Mouse (Mus musculus) kidney, adult 2 months (tissue): ENCODE results near the gene March1. TPM values are rescaled to one million over a fixed set of nuclear protein-coding genes. Genes with fewer than 3 reads are reported as not detected.
A peak's percentile ranks its signal among the peaks of the same experiment; 100 is the strongest.

Experiments used
- DNase-seq: peaks from one replicate; pipeline ENCODE4 v3.0.0; 2021
- H3K27ac ChIP-seq: fragments of 200-500 bp; 2 replicates; pipeline ENCODE4 v1.5.1; 2012; ENCODE audit warnings: low read depth, low read length, control low read depth, inconsistent platforms; ENCODE audit not compliant: insufficient read depth
- H3K27me3 ChIP-seq: fragments of 200-500 bp; replicated peaks from 2 replicates; pipeline ENCODE4 v1.6.1; 2012; ENCODE audit warnings: mild to moderate bottlenecking, moderate library complexity, low read length, inconsistent platforms; ENCODE audit not compliant: control insufficient read depth, insufficient read depth
- H3K36me3 ChIP-seq: fragments of 200-500 bp; 2 replicates; pipeline ENCODE4 v1.6.1; 2012; ENCODE audit warnings: mild to moderate bottlenecking, moderate library complexity, low read length, inconsistent platforms; ENCODE audit not compliant: control insufficient read depth, insufficient read depth
- H3K4me1 ChIP-seq: fragments of 200-500 bp; 2 replicates; pipeline ENCODE4 v1.6.1; 2011; ENCODE audit warnings: low read length; ENCODE audit not compliant: control insufficient read depth, insufficient read depth
- H3K4me3 ChIP-seq: fragments of 200-500 bp; 2 replicates; pipeline ENCODE4 v1.5.1; 2011; ENCODE audit warnings: mild to moderate bottlenecking, low read depth, low read length, control low read depth; ENCODE audit not compliant: insufficient read depth
- CTCF ChIP-seq: fragments of 200-500 bp; conservative IDR thresholded peaks from 2 replicates; pipeline ENCODE4 v1.5.1; 2011; ENCODE audit warnings: low read depth, mild to moderate bottlenecking, control low read depth, low read length, moderate library complexity, mixed read lengths; ENCODE audit not compliant: insufficient read depth, insufficient read length
- POLR2A ChIP-seq: fragments of 200-500 bp; IDR thresholded peaks from one replicate; pipeline ENCODE4 v1.6.1; 2011; ENCODE audit warnings: low read depth, low read length, control low read depth
- WGBS: fragments of 180-500 bp; shearing (Covaris S2); methylation state at CpG from one replicate; pipeline ENCODE4 v1.1.7; 2018; 5-methylcytosine and 5-hydroxymethylcytosine counted together
- polyA plus RNA-seq: library from polyadenylated mRNA; depleted of rRNA; stranded (reverse); fragments of >200 nt; gene quantifications from 2 replicates; pipeline ENCODE4 v1.2.3, GENCODE M21; 2012

The March1 gene
- polyA plus RNA-seq, 1 experiment = 1.6 TPM

DNA sequence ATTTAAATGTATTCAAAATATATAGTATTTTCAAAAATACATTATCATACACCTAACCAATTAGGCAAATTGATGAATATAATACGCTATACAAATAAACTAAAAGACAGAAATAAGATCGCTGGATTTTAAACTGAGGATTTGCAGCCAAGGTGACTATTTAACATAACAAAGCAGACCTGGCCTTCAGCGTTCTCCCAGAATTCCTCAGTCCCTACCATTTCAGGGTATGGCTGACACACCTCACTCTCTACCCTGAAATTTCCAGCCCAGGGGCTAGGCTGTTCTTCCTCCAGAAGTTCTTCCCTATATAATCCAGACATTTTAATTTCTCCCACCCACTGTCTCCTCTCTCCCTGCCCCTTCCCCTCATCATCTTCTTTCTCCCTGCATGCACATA, 870.9 kb downstream of the March1 start:
- Histone ChIP-seq H3K4me3 (no peak overlapping the region), H3K27ac (no peak overlapping the region), H3K27me3 (no peaks in the 10 kb centered on the region), H3K36me3 (no peaks in the 10 kb centered on the region), H3K4me1 (no peaks in the 10 kb centered on the region)
- DNase-seq = no peak
- whole genome bisulfite sequencing = 58% methylated on average over 3 of the region's 3 CpGs
- TF ChIP-seq POLR2A = no peak
- TF ChIP-seq CTCF = no peak

DNA sequence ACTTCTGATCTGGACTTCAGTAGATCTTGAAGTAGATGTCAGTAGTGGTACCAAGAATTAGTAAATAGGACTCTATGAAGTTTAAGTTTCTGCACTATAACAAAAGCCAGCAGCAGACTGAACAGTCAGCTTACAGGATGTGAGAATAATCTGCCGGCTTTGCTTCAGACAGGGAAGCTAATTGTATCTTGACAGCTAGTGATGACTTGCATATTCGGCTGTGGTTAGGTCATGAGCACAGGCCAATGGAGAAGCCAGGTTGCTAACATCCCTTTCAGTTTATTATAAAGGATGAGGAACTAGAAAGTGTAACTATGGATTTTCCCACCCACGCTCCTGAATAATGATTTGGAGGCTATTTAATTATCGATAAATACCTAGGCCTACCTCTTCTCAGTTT, 872.9 kb downstream of the March1 start:
- H3K4me1 ChIP-seq = no peaks in the 10 kb centered on the region
- H3K27me3 ChIP-seq = no peaks in the 10 kb centered on the region
- H3K4me3 ChIP-seq = no peak overlapping the region
- no peaks in the 10 kb centered on the region for H3K36me3 ChIP-seq
- WGBS = 84% methylated on average over 4 of the region's 4 CpGs
- no peak for DNase-seq
- TF ChIP-seq POLR2A (no peak), CTCF (no peak)
- no peak overlapping the region for H3K27ac ChIP-seq

- TF ChIP-seq POLR2A (no peak), CTCF (no peak)
- Histone ChIP-seq H3K36me3 (no peaks in the 10 kb centered on the region), H3K27ac (no peak overlapping the region), H3K4me3 (no peak overlapping the region), H3K4me1 (no peaks in the 10 kb centered on the region; the same call in 1 of the 2 replicates), H3K27me3 (no peaks in the 10 kb centered on the region)
- WGBS = 57% methylated on average over 2 of the region's 2 CpGs
- no peak for DNase-seq
Measured at GRCm38 (mm10) chr8:66494496-66494895, 876.8 kb downstream of the March1 start.

- no peaks in the 10 kb centered on the region for H3K36me3 ChIP-seq
- no peaks in the 10 kb centered on the region for H3K27me3 ChIP-seq
- peak; percentile 70 for DNase-seq
- H3K4me3 ChIP-seq = no peak overlapping the region
- H3K27ac ChIP-seq = no peak overlapping the region
- H3K4me1 ChIP-seq = no peaks in the 10 kb centered on the region; the same call in 1 of the 2 replicates
- TF ChIP-seq POLR2A (no peak), CTCF (peak; percentile 78)
- WGBS = 7% methylated on average over 8 of the region's 8 CpGs
Measured at GRCm38 (mm10) chr8:66495726-66496125, 878.0 kb downstream of the March1 start.

DNA sequence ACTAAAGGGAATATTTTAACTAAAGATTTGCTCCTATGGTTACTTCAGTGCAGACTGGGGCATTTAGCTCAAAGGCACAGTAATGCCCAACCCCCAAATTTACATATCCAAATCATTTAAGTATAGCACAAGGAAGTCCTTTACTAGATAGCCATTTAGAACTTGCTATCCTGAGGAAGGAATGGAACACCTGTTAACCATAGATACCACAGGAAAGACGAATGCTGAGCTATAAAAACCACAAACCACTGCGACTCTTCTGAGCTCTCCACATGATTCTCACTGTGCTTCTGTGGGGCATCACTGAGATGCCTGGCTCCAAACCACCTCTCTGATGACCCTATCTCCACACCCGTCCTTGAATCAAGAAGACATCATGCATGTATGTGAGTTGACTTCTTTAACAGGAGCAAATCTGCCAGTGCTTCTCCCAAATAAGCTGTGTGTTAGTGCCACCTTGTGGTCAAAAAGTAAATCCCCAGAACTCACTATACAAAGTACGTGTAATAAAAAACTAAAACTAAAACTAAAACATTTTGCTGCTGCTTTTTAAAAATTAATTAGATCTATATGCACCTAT, 879.4 kb downstream of the March1 start:
- Histone ChIP-seq H3K36me3 (no peaks in the 10 kb centered on the region), H3K4me1 (no peaks in the 10 kb centered on the region; the same call in 1 of the 2 replicates), H3K4me3 (no peak overlapping the region), H3K27ac (no peak overlapping the region), H3K27me3 (no peaks in the 10 kb centered on the region; the same call in 1 of the 2 replicates)
- 32% methylated on average over 4 of the region's 4 CpGs for WGBS
- peak; percentile 33; the same call in 1 of the 2 replicates for TF ChIP-seq CTCF
- TF ChIP-seq POLR2A = no peak
- peak; percentile 61 for DNase-seq

DNA sequence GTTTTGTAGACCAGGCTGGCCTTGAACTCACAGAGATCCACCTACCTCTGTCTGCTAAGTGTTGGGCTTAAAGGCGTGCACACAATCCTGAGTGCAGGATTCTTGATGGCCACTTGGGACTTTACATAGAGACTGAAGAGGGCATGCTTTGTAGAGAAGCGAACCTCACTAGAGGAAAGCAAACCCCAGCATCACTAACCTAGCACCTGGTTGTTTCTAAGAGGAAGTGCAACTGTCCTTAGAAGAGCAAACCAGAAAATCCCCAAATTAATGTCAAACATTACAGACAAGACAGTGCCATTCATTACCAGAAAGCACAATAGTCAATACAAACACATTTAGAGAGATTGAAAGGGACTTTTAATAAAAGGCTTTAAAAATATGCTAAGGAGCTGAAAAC, 885.7 kb downstream of the March1 start:
- WGBS = 68% methylated on average over 2 of the region's 2 CpGs
- Histone ChIP-seq H3K4me3 (no peak overlapping the region), H3K27ac (no peak overlapping the region), H3K36me3 (no peaks in the 10 kb centered on the region), H3K27me3 (no peaks in the 10 kb centered on the region; the same call in 1 of the 2 replicates), H3K4me1 (no peaks in the 10 kb centered on the region)
- no peak for DNase-seq
- TF ChIP-seq CTCF (no peak), POLR2A (no peak)

DNA sequence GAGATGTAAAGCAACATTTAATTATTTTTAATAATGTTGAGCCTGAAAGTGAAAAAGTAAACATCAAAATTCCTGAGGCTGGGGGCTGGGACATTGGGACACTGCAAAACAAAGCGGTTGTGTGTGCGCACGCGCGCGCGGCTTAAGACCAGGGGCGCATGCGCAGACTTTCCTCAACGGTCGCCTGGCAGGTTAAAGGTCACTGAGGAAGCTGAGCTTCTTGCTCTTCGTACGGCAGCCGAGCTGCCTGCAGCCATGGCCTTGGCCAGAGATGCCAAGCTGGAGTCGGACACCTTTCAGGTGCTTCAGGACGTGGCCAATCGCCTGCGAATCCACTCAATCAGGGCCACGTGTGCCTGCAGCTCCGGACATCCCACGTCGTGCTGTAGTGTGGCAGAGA, 893.8 kb downstream of the March1 start, which contains the start of gene Tktl2:
Gene Tktl2 (plus strand): TSS at position 220 of the 400 bp plus-strand sequence.
- no peak for TF ChIP-seq POLR2A
- no peak for TF ChIP-seq CTCF
- H3K4me3 ChIP-seq = no peak within 1 kb of the TSS
- whole genome bisulfite sequencing = 94% methylated on average over 22 of the region's 22 CpGs
- no peak for DNase-seq
- H3K36me3 ChIP-seq = no peaks in the 10 kb centered on the region
- no peak within 1 kb of the TSS for H3K27ac ChIP-seq
- H3K27me3 ChIP-seq = no peaks in the 10 kb centered on the region
- H3K4me1 ChIP-seq = no peaks in the 10 kb centered on the region

- no peak overlapping the region for H3K27ac ChIP-seq
- DNase-seq = no peak
- 79% methylated on average over 2 of the region's 2 CpGs for WGBS
- no peak for TF ChIP-seq CTCF
- no peak for TF ChIP-seq POLR2A
- H3K27me3 ChIP-seq = no peaks in the 10 kb centered on the region
- H3K4me3 ChIP-seq = no peak overlapping the region
- no peaks in the 10 kb centered on the region for H3K36me3 ChIP-seq
- no peaks in the 10 kb centered on the region for H3K4me1 ChIP-seq
Measured at GRCm38 (mm10) chr8:66519149-66519548, 901.4 kb downstream of the March1 start.
